In genomic region chr6:17064936-17065790, GRCm38 (mm10) we compare ENCODE assay signal across 8 mouse cellular contexts. TPM values are rescaled to one million over a fixed set of nuclear protein-coding genes. Genes with fewer than 3 reads are reported as not detected.
A peak's percentile ranks its signal among the peaks of the same experiment; 100 is the strongest.
DNase-seq lines count a peak whose midpoint lies in the region; ATAC-seq lines count a peak whose summit lies in the region.

Gene Tes, plus strand, starts transcription at chr6:17065149.

- peak within 1 kb of the TSS; percentile 83 for H3K4me2 ChIP-seq in embryonic facial prominence, embryonic 12.5 days (replicated peaks)
- peak within 1 kb of the TSS; percentile 90 for H3K4me2 ChIP-seq in limb, embryonic 13.5 days (replicated peaks)
- peak within 1 kb of the TSS; percentile 85 for H3K4me2 ChIP-seq in midbrain, embryonic 14.5 days (ENCODE audit: low read length)

- under 1% methylated on average over 63 of the region's 63 CpGs for WGBS in embryonic facial prominence, embryonic 12.5 days
- under 1% methylated on average over 62 of the region's 63 CpGs for WGBS in limb, embryonic 13.5 days
- under 1% methylated on average over 63 of the region's 63 CpGs for WGBS in midbrain, embryonic 14.5 days

- no peaks in the 10 kb centered on the region for H3K9me3 ChIP-seq in embryonic facial prominence, embryonic 12.5 days
- H3K9me3 ChIP-seq in limb, embryonic 13.5 days = no peaks in the 10 kb centered on the region
- H3K9me3 ChIP-seq in midbrain, embryonic 14.5 days (ENCODE audit: control insufficient read depth, low read length) = no peaks in the 10 kb centered on the region

- peak within 1 kb of the TSS; percentile 52; the same call in 1 of the 2 replicates for H3K27ac ChIP-seq in embryonic facial prominence, embryonic 12.5 days
- peak within 1 kb of the TSS; percentile 28; the same call in 1 of the 2 replicates for H3K27ac ChIP-seq in limb, embryonic 13.5 days
- H3K27ac ChIP-seq in midbrain, embryonic 14.5 days (replicated peaks; ENCODE audit: low read depth, low read length) = peak within 1 kb of the TSS; percentile 60

- peak; percentile 77 for DNase-seq in adrenal gland, postnatal 25 days
- peak; percentile 56 for DNase-seq in heart, adult 8-10 months (ENCODE audit: low spot score)
- peak; percentile 88 to 90 for DNase-seq in kidney, adult 8-10 months
- peak; percentile 91 for DNase-seq in midbrain, embryonic 14.5 days
- DNase-seq in spleen, adult 18-20 months = peak; percentile 84 to 89
- no peak for DNase-seq in c-Kit-positive CD71-positive TER-119-positive erythroid progenitor cells, embryonic 14.5 days (ENCODE audit: low spot score)

- peaks cover 10% of the 10 kb centered on the region; the same call in 1 of the 2 replicates for H3K4me1 ChIP-seq in embryonic facial prominence, embryonic 12.5 days
- H3K4me1 ChIP-seq in limb, embryonic 13.5 days = peaks cover 20% of the 10 kb centered on the region
- 0 out of 2 replicates have a peak, but pooled peaks cover 4% of the 10 kb centered on the region for H3K4me1 ChIP-seq in midbrain, embryonic 14.5 days (ENCODE audit: control insufficient read depth, insufficient read depth, low read length)

- H3K27me3 ChIP-seq in embryonic facial prominence, embryonic 12.5 days = no peaks in the 10 kb centered on the region
- H3K27me3 ChIP-seq in limb, embryonic 13.5 days = no peaks in the 10 kb centered on the region
- H3K27me3 ChIP-seq in midbrain, embryonic 14.5 days (ENCODE audit: control insufficient read depth, insufficient read depth, low read length) = no peaks in the 10 kb centered on the region

- peak; percentile 93 for ATAC-seq in embryonic facial prominence, embryonic 12.5 days (ENCODE audit: insufficient number of reproducible peaks, insufficient read depth, low FRiP score, low TSS enrichment)
- peak; percentile 94 for ATAC-seq in limb, embryonic 13.5 days (ENCODE audit: low FRiP score, low read depth)
- peak; percentile 96 for ATAC-seq in midbrain, embryonic 14.5 days (ENCODE audit: low FRiP score, low TSS enrichment)

- H3K4me3 ChIP-seq in embryonic facial prominence, embryonic 12.5 days = peak within 1 kb of the TSS; percentile 74
- peak within 1 kb of the TSS; percentile 84 for H3K4me3 ChIP-seq in limb, embryonic 13.5 days
- peak within 1 kb of the TSS; percentile 71 for H3K4me3 ChIP-seq in midbrain, embryonic 14.5 days (replicated peaks; ENCODE audit: low read depth, low read length)

- H3K9ac ChIP-seq in embryonic facial prominence, embryonic 12.5 days = peak within 1 kb of the TSS; percentile 77
- H3K9ac ChIP-seq in limb, embryonic 13.5 days = peak within 1 kb of the TSS; percentile 91
- H3K9ac ChIP-seq in midbrain, embryonic 14.5 days (replicated peaks; ENCODE audit: low read length) = peak within 1 kb of the TSS; percentile 84

- no peaks in the 10 kb centered on the region for H3K36me3 ChIP-seq in embryonic facial prominence, embryonic 12.5 days
- H3K36me3 ChIP-seq in limb, embryonic 13.5 days = 0 out of 2 replicates have a peak, but pooled peaks cover 4% of the 10 kb centered on the region
- no peaks in the 10 kb centered on the region for H3K36me3 ChIP-seq in midbrain, embryonic 14.5 days (ENCODE audit: control insufficient read depth, insufficient read depth, low read length)

RNA-seq across cellular contexts. Expression of gene Tes, which starts in this region (rescaled TPM):
- 8.7 and 11.1 TPM in 2 replicates for total RNA-seq in adrenal gland, postnatal 25 days (2021)
- polyA plus RNA-seq in embryonic facial prominence, embryonic 12.5 days (2016; fragmentation: Nextera tagmentation; extraction: Ambion mirVana) = 102 and 111 TPM in 2 replicates
- 1 to 10 TPM; 2.2 to 3.0 (median 2.6) TPM for total RNA-seq in heart, adult 8-10 months (2022)
- polyA plus RNA-seq in limb, embryonic 13.5 days (2015; fragmentation: Nextera tagmentation; extraction: Ambion mirVana) = 95.0 and 96.8 TPM in 2 replicates
- 32.8 and 36.3 TPM in 2 replicates for polyA plus RNA-seq in midbrain, embryonic 14.5 days (2014; fragmentation: Nextera tagmentation; extraction: Ambion mirVana)
